Mouse (Mus musculus): ENCODE data around the gene Pold4. TPM values are rescaled to one million over a fixed set of nuclear protein-coding genes. Genes with fewer than 3 reads are reported as not detected.

Gene Pold4
- polyA plus RNA-seq, 1 experiment, result 112 TPM

GRCm38 (mm10) chr19:4229451-4230076 is 2.1 kb upstream of the Pold4 start:
- Histone ChIP-seq H3K36me3 (ENCODE audit: control insufficient read depth, insufficient read depth) (no peaks in the 10 kb centered on the region), H3K4me3 (ENCODE audit: insufficient read depth, poor library complexity, severe bottlenecking) (no peak overlapping the region), H3K27me3 (ENCODE audit: control insufficient read depth, insufficient read depth, insufficient read length) (no peaks in the 10 kb centered on the region), H3ac (ENCODE audit: control insufficient read depth, insufficient read length, low read depth) (peak overlapping the region; percentile 72), H3K79me2 (ENCODE audit: control insufficient read depth, insufficient read depth) (peaks cover 12% of the 10 kb centered on the region), H3K79me3 (ENCODE audit: low read depth) (no peaks in the 10 kb centered on the region)
- TF ChIP-seq FOSL1 (IDR thresholded peaks at IDR 0.05; ENCODE audit: insufficient read depth, low read length, poor library complexity, severe bottlenecking), result no peak
- TF ChIP-seq CEBPB (IDR thresholded peaks at IDR 0.05; ENCODE audit: low read depth), result no peak
- TF ChIP-seq MAX (IDR thresholded peaks at IDR 0.05), result no peak
- TF ChIP-seq MYOD1 (IDR thresholded peaks at IDR 0.05; ENCODE audit: control insufficient read depth, insufficient read length, low read depth), result no peak
- TF ChIP-seq CTCF (IDR thresholded peaks at IDR 0.05; ENCODE audit: control insufficient read depth, insufficient read depth, insufficient read length), result no peak
- no peak for TF ChIP-seq USF1 (IDR thresholded peaks at IDR 0.05; ENCODE audit: low read depth)
- TF ChIP-seq MYOG (IDR thresholded peaks at IDR 0.05; ENCODE audit: control insufficient read depth, extremely low read depth, insufficient read length), result no peak

GRCm38 (mm10) chr19:4230415-4230814 is 1.3 kb upstream of the Pold4 start:
- Histone ChIP-seq H3ac (ENCODE audit: control insufficient read depth, insufficient read length, low read depth) (peak overlapping the region; percentile 72), H3K36me3 (ENCODE audit: control insufficient read depth, insufficient read depth) (no peaks in the 10 kb centered on the region), H3K79me3 (ENCODE audit: low read depth) (no peaks in the 10 kb centered on the region), H3K4me3 (ENCODE audit: insufficient read depth, poor library complexity, severe bottlenecking) (no peak overlapping the region), H3K79me2 (ENCODE audit: control insufficient read depth, insufficient read depth) (peaks cover 12% of the 10 kb centered on the region), H3K27me3 (ENCODE audit: control insufficient read depth, insufficient read depth, insufficient read length) (no peaks in the 10 kb centered on the region)
- TF ChIP-seq MAX (IDR thresholded peaks at IDR 0.05) (no peak), FOSL1 (IDR thresholded peaks at IDR 0.05; ENCODE audit: insufficient read depth, low read length, poor library complexity, severe bottlenecking) (peak; percentile 7)

DNA sequence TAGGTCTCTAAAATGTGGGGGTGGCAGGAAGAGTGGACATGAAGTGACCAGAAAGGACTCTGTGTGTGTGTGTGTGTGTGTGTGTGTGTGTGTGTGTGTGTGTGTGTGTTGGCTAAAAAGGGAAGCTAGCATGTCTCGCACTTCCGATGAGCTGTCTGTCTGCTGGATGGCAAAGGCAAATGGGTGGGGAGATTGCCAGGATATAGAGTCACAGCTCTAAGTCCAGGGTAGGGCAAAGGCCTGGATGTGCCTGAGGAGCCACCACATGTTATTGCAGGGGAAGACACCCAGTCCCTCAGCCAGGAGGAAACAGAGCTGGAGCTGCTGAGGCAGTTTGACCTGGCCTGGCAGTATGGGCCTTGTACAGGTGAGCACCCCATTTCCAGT is 480 bp downstream of the Pold4 start:
- peak overlapping the region; percentile 35 for H3K4me3 ChIP-seq (ENCODE audit: insufficient read depth, poor library complexity, severe bottlenecking)
- no peaks in the 10 kb centered on the region for H3K36me3 ChIP-seq (ENCODE audit: control insufficient read depth, insufficient read depth)
- peaks cover 12% of the 10 kb centered on the region for H3K79me2 ChIP-seq (ENCODE audit: control insufficient read depth, insufficient read depth)
- H3K79me3 ChIP-seq (ENCODE audit: low read depth), result no peaks in the 10 kb centered on the region
- no peaks in the 10 kb centered on the region for H3K27me3 ChIP-seq (ENCODE audit: control insufficient read depth, insufficient read depth, insufficient read length)
- H3ac ChIP-seq (ENCODE audit: control insufficient read depth, insufficient read length, low read depth), result peak overlapping the region; percentile 62
- TF ChIP-seq MAX (IDR thresholded peaks at IDR 0.05), result no peak
- no peak for TF ChIP-seq MYOG (IDR thresholded peaks at IDR 0.05; ENCODE audit: control insufficient read depth, extremely low read depth, insufficient read length)
- TF ChIP-seq USF1 (IDR thresholded peaks at IDR 0.05; ENCODE audit: low read depth), result no peak
- TF ChIP-seq CTCF (IDR thresholded peaks at IDR 0.05; ENCODE audit: control insufficient read depth, insufficient read depth, insufficient read length), result no peak
- no peak for TF ChIP-seq FOSL1 (IDR thresholded peaks at IDR 0.05; ENCODE audit: insufficient read depth, low read length, poor library complexity, severe bottlenecking)
- TF ChIP-seq MYOD1 (IDR thresholded peaks at IDR 0.05; ENCODE audit: control insufficient read depth, insufficient read length, low read depth), result no peak
- TF ChIP-seq CEBPB (IDR thresholded peaks at IDR 0.05; ENCODE audit: low read depth), result no peak

DNA sequence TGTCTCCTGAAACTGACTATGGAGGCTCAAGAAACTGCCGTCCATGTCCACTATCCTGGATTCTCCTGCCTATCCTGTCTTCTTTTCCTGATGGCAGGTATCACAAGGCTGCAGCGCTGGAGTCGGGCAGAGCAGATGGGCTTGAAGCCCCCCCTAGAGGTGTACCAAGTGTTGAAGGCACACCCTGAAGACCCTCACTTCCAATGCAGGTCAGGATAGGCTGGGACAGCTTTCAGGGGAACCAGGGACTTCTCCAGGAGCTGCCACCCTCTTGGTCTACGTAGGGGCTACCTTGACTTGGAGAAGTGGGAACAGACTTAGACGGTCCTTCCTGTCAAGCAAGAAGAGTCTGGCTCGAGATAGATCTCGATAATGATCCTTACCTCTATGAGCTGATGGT is 952 bp downstream of the Pold4 start:
- no peaks in the 10 kb centered on the region for H3K27me3 ChIP-seq (ENCODE audit: control insufficient read depth, insufficient read depth, insufficient read length)
- H3K36me3 ChIP-seq (ENCODE audit: control insufficient read depth, insufficient read depth), result no peaks in the 10 kb centered on the region
- peaks cover 12% of the 10 kb centered on the region for H3K79me2 ChIP-seq (ENCODE audit: control insufficient read depth, insufficient read depth)
- peak overlapping the region; percentile 21 for H3ac ChIP-seq (ENCODE audit: control insufficient read depth, insufficient read length, low read depth)
- H3K4me3 ChIP-seq (ENCODE audit: insufficient read depth, poor library complexity, severe bottlenecking), result peak overlapping the region; percentile 35
- no peaks in the 10 kb centered on the region for H3K79me3 ChIP-seq (ENCODE audit: low read depth)
- TF ChIP-seq CEBPB (IDR thresholded peaks at IDR 0.05; ENCODE audit: low read depth), result no peak
- TF ChIP-seq MAX (IDR thresholded peaks at IDR 0.05), result no peak
- no peak for TF ChIP-seq MYOG (IDR thresholded peaks at IDR 0.05; ENCODE audit: control insufficient read depth, extremely low read depth, insufficient read length)
- TF ChIP-seq CTCF (IDR thresholded peaks at IDR 0.05; ENCODE audit: control insufficient read depth, insufficient read depth, insufficient read length), result no peak
- TF ChIP-seq MYOD1 (IDR thresholded peaks at IDR 0.05; ENCODE audit: control insufficient read depth, insufficient read length, low read depth), result no peak
- TF ChIP-seq FOSL1 (IDR thresholded peaks at IDR 0.05; ENCODE audit: insufficient read depth, low read length, poor library complexity, severe bottlenecking), result no peak
- TF ChIP-seq USF1 (IDR thresholded peaks at IDR 0.05; ENCODE audit: low read depth), result no peak

DNA sequence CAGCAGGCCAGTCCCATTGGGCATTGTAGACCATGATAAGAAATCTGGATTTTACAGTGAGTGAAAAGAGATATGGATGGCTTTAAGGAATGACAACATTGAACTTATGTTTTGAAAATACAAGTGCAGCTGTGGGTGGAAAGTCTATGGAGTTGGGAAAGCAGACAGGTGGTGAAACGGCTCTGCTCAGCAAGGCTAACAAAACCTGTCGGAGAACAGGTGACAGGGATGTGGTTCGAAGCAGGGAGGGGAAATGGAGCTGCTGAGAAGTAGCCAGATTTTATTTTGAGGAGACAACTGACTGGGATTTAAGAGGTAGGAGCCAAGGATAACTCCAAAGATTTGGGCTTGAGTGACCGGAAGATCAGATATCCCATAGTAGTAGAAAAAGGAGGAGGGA is 2.8 kb downstream of the Pold4 start:
- H3K4me3 ChIP-seq (ENCODE audit: insufficient read depth, poor library complexity, severe bottlenecking), result no peak overlapping the region
- no peak overlapping the region for H3ac ChIP-seq (ENCODE audit: control insufficient read depth, insufficient read length, low read depth)
- TF ChIP-seq MYOD1 (IDR thresholded peaks at IDR 0.05; ENCODE audit: control insufficient read depth, insufficient read length, low read depth) (no peak), FOSL1 (IDR thresholded peaks at IDR 0.05; ENCODE audit: insufficient read depth, low read length, poor library complexity, severe bottlenecking) (no peak), MAX (IDR thresholded peaks at IDR 0.05) (no peak), CEBPB (IDR thresholded peaks at IDR 0.05; ENCODE audit: low read depth) (no peak), CTCF (IDR thresholded peaks at IDR 0.05; ENCODE audit: control insufficient read depth, insufficient read depth, insufficient read length) (no peak), MYOG (IDR thresholded peaks at IDR 0.05; ENCODE audit: control insufficient read depth, extremely low read depth, insufficient read length) (no peak), USF1 (IDR thresholded peaks at IDR 0.05; ENCODE audit: low read depth) (no peak)
- H3K27me3 ChIP-seq (ENCODE audit: control insufficient read depth, insufficient read depth, insufficient read length), result no peaks in the 10 kb centered on the region
- H3K36me3 ChIP-seq (ENCODE audit: control insufficient read depth, insufficient read depth), result no peaks in the 10 kb centered on the region
- peaks cover 12% of the 10 kb centered on the region for H3K79me2 ChIP-seq (ENCODE audit: control insufficient read depth, insufficient read depth)
- no peaks in the 10 kb centered on the region for H3K79me3 ChIP-seq (ENCODE audit: low read depth)

GRCm38 (mm10) chr19:4240247-4240668 is 8.6 kb downstream of the Pold4 start:
- Histone ChIP-seq H3K79me3 (ENCODE audit: low read depth) (no peaks in the 10 kb centered on the region), H3K79me2 (ENCODE audit: control insufficient read depth, insufficient read depth) (no peaks in the 10 kb centered on the region), H3ac (ENCODE audit: control insufficient read depth, insufficient read length, low read depth) (no peak overlapping the region), H3K4me3 (ENCODE audit: insufficient read depth, poor library complexity, severe bottlenecking) (no peak overlapping the region), H3K27me3 (ENCODE audit: control insufficient read depth, insufficient read depth, insufficient read length) (no peaks in the 10 kb centered on the region), H3K36me3 (ENCODE audit: control insufficient read depth, insufficient read depth) (no peaks in the 10 kb centered on the region)
- no peak for TF ChIP-seq CEBPB (IDR thresholded peaks at IDR 0.05; ENCODE audit: low read depth)
- no peak for TF ChIP-seq MYOG (IDR thresholded peaks at IDR 0.05; ENCODE audit: control insufficient read depth, extremely low read depth, insufficient read length)
- no peak for TF ChIP-seq MYOD1 (IDR thresholded peaks at IDR 0.05; ENCODE audit: control insufficient read depth, insufficient read length, low read depth)
- TF ChIP-seq USF1 (IDR thresholded peaks at IDR 0.05; ENCODE audit: low read depth), result no peak
- TF ChIP-seq CTCF (IDR thresholded peaks at IDR 0.05; ENCODE audit: control insufficient read depth, insufficient read depth, insufficient read length), result no peak
- TF ChIP-seq FOSL1 (IDR thresholded peaks at IDR 0.05; ENCODE audit: insufficient read depth, low read length, poor library complexity, severe bottlenecking), result no peak
- TF ChIP-seq MAX (IDR thresholded peaks at IDR 0.05), result no peak
